Mouse (Mus musculus): ENCODE data around the gene Scgb1b30.
"Not testable (repeated sequence)": the region's sequence is repeated elsewhere in the genome, so short reads cannot be mapped to it uniquely, and the experiment has no call there.

Scgb1b30 gene

DNA sequence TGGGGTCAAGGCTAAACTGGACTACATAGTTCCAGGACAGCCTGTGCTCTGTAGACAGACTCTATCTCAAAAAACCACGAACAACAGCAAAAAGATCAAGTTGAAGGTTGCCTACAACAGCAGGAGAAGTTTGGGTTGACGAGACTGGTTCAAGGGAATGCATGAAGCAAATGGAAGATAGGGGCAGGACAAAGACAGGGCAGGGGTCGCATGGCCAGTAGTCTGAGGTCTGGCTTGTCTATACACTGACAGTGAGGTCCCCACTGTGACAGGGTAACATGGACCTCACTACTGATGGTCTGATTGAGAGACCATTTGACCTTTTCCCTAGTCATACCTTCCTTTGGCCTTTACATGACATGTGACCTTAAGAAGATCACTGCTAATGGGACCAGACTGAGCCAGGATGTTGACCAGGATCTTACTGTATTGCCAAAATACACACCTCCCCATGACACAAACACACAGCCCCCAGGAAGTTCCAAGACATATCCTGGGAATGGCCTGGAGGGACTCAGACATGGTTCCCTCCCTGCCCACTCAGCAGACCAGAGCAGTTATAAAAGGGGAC is at the start of gene Scgb1b30:
Gene Scgb1b30, plus strand, starts transcription at position 521 of the 571 bp plus-strand sequence.
- no peak for DNase-seq

DNA sequence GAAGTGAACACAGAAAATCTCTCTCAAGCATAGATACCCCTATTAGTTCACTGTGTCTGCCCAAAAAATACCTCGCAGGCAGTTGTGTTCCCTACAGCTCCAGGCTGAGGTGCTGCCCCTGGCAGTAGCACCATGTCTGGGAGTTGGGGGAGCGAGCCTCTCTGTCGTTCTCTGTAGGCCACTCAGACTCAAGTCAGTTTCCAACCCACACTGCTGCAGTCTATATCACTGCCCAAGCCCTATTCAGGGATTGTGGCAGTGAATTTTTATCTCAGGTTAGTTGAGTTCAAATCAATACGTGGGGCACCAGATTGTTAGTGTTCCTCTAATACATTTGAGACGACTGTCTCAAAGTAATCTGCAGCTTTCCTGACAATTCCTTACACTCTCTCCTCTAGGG is 27.1 kb upstream of the Scgb1b30 start:
- not testable (repeated sequence) for DNase-seq

- no peak for DNase-seq
These were observed 4.8 kb downstream of the Scgb1b30 start for GRCm38 (mm10) chr7:34100002-34100401.

GRCm38 (mm10) chr7:34101276-34101675 is 6.0 kb downstream of the Scgb1b30 start:
- no peak for DNase-seq

DNA sequence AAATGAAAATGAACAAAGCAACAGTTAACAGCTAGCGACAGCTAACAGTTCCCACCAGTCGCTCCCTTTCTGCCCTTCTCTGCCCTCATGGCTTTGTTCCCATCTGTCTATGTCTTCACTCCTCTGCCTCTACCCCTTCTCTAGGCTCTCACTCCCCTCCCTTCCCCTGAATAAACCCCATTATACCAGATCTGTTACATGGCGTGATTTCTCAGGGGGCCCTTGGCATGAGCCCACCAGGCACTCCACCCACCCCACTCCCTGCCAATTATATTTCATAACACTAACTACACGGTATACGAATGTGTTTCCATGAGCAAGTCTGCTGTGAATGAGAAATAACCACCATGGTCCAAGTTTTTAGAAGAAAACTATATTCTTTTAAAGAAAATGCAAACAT is 14.0 kb downstream of the Scgb1b30 start:
- no peak for DNase-seq

DNA sequence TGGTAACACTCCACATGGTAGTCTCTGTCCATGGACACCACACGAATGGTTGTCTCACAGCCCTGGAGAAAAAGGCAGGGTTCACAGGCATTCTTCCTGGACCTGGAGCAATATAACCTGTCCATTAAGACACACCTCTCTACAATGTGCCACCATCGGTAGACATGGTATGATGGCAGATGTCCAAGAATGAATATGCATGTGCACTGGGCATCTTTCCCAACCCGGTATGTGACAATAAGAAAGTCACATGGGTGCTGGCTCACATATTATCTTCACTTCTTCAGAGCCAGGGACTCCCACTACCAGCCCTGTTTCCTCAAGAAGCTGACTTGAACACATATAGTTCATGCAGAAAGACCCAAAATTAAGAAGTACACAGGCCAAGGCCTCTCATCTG is 21.4 kb downstream of the Scgb1b30 start:
- no peak for DNase-seq

DNA sequence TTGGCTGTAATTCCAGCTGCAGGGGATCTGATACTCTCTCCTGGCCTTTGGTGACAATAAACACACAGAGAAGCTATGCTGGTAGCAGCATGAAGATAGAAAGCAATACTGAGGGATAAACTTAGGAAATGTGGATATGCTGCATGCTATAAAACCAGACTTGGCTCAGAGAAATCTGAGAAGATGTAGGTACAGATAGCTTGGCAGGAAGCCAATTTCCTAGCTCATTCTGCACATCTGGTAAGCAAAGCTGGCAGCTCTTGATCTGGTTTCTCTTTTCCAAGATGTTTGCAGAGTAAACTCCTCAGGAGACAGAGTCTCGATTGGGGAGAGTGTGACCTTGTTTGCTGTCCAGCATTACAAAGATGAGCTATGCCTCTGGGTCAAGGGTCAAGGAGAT is 25.4 kb downstream of the Scgb1b30 start:
- DNase-seq: not testable (repeated sequence)

GRCm38 (mm10) chr7:34122987-34123720 is 27.9 kb downstream of the Scgb1b30 start:
- no peak for DNase-seq

GRCm38 (mm10) chr7:34125346-34125745 is 30.1 kb downstream of the Scgb1b30 start:
- no peak for DNase-seq

DNA sequence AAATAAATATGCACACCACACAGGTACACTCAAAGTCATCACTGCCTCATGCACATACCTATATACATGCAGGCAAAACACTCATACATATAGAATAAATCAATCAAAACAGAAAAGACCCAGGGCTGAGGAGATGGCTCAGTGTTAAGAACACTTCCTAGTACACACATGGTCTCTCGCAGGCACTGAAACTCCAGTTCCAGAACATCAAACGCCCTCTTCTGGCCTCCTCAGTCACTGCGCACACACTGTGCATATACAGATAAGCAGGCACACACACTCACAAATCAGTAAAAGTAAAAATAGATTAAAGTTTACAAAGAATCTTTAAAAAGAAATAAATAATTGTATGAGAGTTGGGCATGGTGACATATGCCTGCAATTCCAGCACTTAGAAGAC is 31.1 kb downstream of the Scgb1b30 start:
- DNase-seq: no peak

DNA sequence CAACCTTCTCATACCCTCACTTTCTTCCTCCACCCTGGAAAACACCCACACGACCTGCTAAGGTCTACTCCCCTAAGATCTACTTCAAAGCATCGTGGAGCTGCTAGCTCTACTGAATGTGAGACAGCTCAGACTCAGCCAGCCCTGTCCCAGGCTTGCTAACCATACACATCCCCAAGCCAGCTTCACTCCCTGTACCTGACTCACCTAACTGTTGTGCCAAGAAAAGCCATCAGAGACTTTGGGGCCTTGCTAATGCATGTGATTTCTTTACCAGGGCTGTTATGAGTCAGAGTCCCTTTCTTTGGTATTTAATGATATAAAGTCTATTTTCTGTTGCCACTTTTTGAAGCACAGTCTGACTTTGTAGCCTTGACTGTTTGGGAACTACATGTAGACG is 35.9 kb downstream of the Scgb1b30 start:
- DNase-seq: no peak

- no peak for DNase-seq
These were observed 36.7 kb downstream of the Scgb1b30 start for GRCm38 (mm10) chr7:34131959-34132354.

DNA sequence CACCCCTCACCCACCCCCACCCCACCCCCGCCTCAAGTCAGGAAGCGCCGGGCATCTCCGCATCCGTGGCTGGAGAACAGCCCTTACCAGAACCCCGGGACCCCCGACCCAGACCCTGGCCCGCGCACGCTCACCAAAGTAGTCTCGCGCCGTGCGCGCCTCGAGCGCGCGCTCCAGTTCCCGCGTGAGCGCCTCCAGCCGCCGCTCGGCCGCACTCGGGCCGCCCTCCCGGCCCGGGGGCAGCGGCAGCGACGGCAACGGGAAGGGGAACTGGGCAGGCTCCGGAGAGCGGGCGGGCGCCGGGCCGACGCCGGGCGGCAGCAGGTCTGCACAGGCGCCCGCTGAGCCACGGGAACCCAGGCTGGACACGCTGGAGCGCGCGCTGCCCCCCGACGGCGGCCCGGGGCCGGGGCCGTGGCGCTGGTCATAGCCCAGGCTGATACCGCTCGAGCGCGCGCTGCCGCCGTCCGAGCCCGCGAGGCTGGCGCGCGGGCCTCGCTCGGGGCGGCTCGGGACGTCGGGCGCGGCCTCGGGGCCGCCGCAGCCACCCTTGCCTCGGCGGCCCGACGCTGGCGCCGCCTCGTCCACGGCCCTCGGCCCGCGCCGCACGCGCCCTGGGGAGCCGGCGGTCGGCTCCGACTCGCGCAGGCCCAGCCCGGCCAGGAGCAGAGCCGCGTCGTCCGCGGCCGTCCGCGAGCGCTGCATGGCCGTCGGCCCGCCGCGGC is 37.3 kb downstream of the Scgb1b30 start:
- peak; percentile 56 for DNase-seq

DNA sequence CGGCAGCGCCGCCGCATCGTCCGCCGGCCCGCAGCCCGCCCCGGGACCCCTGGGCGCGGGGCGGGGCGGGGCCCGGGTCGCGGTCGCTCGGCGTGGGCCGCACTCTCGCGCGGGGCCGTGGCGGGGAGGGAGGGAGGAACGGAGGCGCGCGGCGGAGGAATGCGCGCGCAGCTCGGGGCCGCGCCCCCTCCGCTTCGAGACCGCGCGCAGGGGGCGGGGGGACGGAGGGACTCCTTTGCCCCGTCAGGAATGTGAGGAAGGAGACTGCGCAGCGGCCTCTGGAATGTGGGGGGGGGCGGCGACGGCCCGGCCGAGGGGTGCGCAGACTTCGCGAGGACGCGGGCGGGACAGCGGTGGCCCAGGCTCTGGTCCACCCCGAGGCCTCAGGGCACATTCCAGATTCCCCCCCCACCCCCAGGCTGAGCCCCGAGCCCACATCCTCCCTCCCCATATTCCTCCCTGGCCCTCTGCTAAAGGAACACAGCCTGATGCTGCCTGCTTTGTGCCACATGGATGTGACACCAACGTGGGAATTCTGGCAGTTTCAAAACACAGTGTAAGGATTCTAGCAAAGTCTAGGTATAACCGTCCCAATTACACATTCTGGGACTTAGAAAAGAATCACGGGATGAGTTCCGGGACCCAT is 38.0 kb downstream of the Scgb1b30 start, which contains the start of gene Wtip:
Gene Wtip, minus strand, starts transcription at position 152 of the 646 bp plus-strand sequence.
- DNase-seq: peak; percentile 83

DNA sequence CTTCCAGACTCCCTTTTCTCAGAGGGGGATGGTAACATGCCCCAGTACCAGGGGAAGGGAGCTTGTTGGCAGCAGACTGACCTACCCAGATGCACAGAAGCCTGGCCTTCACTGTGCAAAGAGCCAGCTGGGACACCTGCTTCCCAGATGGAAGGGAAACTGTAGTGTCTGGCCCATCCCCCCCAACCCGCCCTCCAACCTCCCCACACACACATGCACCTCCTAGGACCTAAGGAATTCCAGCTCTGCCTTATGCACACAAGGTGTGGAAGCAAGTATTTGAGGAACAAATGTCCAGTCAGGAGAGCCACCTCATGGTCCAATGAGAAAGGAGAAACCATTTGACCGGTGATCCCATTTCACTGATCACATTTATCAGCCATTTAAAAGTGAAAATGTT is 39.1 kb downstream of the Scgb1b30 start:
- DNase-seq: no peak

DNA sequence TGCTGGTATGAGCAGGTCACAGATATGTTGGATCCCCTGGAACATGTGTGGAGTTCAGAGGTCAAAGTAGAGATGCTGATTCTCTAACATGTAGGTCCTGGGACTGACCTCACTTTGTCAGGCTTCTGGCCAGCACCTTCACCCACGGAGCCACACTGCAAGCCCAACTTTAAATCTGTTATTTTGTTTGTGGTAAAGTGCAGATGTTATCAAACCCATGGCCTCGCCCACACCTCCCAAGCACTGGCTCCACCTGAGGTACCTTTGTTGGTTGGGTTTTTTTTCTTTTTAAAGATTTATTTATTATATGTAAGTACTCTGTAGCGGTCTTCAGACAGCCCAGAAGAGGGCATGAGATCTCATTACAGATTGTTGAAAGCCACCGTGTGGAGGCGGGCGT is 44.3 kb downstream of the Scgb1b30 start:
- DNase-seq: no peak

DNA sequence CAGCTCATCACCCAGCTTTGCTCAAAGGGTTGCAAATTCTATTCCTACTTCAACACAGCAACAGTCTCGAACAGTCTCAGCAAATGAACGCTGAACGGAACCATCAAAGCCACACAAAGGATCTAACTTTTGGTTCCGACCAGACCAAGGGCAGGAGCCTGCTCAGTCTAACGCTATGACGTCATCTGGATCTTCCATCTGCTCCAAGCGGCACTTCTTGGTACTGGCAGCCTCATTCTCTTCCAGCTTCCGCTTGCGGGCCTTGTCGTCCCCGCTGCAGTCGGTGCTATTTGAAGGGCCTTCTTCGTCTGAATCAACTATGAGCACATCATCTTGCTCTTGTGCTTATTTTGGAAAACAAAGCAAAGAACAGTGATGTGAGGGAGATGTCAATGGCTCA is 45.9 kb downstream of the Scgb1b30 start:
- DNase-seq: no peak

- DNase-seq: no peak
These were observed 52.0 kb downstream of the Scgb1b30 start for GRCm38 (mm10) chr7:34147193-34147592.

All from right cerebral cortex, postnatal 4 days (tissue).